Mouse (Mus musculus) liver, embryonic 14.5 days (tissue): ENCODE results near the gene Il10rb.

Source experiments
- CTCF ChIP-seq: IDR thresholded peaks from 2 replicates; pipeline ENCODE4 v1.5.1; 2016; ENCODE audit warnings: antibody characterized with exemption, low read depth, control low read depth
- EP300 ChIP-seq: IDR thresholded peaks from 2 replicates; pipeline ENCODE4 v1.6.1; 2016; ENCODE audit warnings: antibody characterized with exemption, low read depth

- TF ChIP-seq CTCF (no peak), EP300 (no peak)
Observed at GRCm38 (mm10) chr16:91433329-91433933, 27.5 kb downstream of the Il10rb start.
